Mouse (Mus musculus) megakaryocyte, embryonic 14.5 days (primary cell): ENCODE data around the gene Inpp5a. TPM values are rescaled to one million over a fixed set of nuclear protein-coding genes. Genes with fewer than 3 reads are reported as not detected.

Experiments used
- H3K27me3 ChIP-seq: replicated peaks from 2 replicates; pipeline ENCODE3; 2012; ENCODE audit warnings: inconsistent platforms
- H3K36me3 ChIP-seq: replicated peaks from 2 replicates; pipeline ENCODE3; 2012; ENCODE audit warnings: low read length, inconsistent platforms, mixed read lengths
- H3K4me1 ChIP-seq: 2 replicates; pipeline ENCODE4 v1.6.1; 2012; ENCODE audit warnings: inconsistent platforms
- H3K4me3 ChIP-seq: replicated peaks from 2 replicates; pipeline ENCODE3; 2012; ENCODE audit warnings: moderate library complexity, mild to moderate bottlenecking, inconsistent platforms
- H3K9me3 ChIP-seq: 2 replicates; pipeline ENCODE4 v1.6.1; 2012; ENCODE audit warnings: inconsistent platforms
- FLI1 ChIP-seq: IDR thresholded peaks from 2 replicates; pipeline ENCODE4 v1.6.1; 2012; ENCODE audit warnings: low read length, inconsistent platforms, mixed read lengths
- GATA1 ChIP-seq: IDR thresholded peaks from 3 replicates; pipeline ENCODE4 v1.6.1; 2012; ENCODE audit warnings: mixed read lengths, low read length, inconsistent platforms, borderline replicate concordance
- polyA plus RNA-seq: library from polyadenylated mRNA; stranded (reverse); fragments of >175 nt; gene quantifications from 2 replicates; pipeline ENCODE4 v1.2.3, GENCODE M21; 2012; ENCODE audit warnings: low replicate concordance; ENCODE audit not compliant: insufficient read depth

Gene Inpp5a
- 95.0 and 304 TPM in 2 replicates for polyA plus RNA-seq

DNA sequence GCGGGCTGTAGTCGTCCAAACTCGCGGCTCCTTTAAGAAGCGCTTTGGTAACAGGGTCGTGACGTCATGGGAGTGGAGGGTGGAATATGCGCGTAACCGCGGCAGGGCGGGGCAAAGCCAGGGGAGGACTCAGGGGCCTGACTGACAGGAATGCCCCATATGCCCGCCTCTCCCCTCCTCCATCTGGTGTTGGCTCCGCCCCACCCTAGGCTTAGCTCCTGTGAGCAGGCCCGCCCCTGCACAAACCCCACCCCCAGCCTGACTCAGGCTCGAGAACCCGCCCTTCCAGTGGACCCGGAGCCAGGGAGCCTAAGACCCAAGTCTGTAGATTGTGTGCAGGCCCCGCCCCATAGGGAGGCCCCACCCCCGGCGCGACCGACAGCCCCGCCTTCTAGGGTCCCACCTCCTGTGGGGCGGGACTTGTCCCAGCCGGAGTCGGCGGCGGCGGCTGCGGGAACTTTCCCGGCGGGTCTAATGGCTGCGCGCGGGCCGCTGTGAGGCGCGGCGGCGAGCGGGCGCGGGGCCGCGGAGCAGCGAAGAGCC is at the start of gene Inpp5a:
Inpp5a (plus strand) TSS at position 440 of the 543 bp plus-strand sequence.
- H3K27me3 ChIP-seq: no peaks in the 10 kb centered on the region
- H3K4me1 ChIP-seq: peaks cover 84% of the 10 kb centered on the region
- H3K9me3 ChIP-seq: no peaks in the 10 kb centered on the region
- H3K4me3 ChIP-seq: peak within 1 kb of the TSS; percentile 98
- TF ChIP-seq GATA1 (no peak), FLI1 (no peak)
- H3K36me3 ChIP-seq: peaks cover 36% of the 10 kb centered on the region

DNA sequence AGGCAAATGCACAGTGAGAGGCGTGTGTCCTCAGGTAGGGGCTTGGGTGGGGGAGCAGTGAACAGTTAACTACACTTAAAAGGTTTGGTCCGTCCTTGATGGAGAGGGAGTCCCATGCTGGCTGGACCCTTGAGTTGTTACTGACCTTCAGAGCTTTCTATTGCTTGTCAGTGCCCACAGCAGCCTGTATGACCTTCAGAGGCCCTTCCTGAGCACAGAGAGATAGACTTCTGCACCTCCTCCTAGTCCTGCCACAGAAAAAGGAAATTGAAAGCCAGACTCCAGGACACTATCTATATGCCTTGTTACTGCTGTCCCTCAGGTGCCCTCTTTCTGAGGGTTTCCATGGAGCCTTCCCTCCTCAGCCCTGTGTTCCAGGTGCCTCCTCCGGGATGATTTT is 49.7 kb upstream of the Inpp5a start:
- Histone ChIP-seq H3K4me3 (no peak overlapping the region), H3K27me3 (no peaks in the 10 kb centered on the region), H3K36me3 (peaks cover 7% of the 10 kb centered on the region), H3K9me3 (peaks cover 8% of the 10 kb centered on the region), H3K4me1 (peaks cover 52% of the 10 kb centered on the region)
- TF ChIP-seq GATA1: no peak
- no peak for TF ChIP-seq FLI1

DNA sequence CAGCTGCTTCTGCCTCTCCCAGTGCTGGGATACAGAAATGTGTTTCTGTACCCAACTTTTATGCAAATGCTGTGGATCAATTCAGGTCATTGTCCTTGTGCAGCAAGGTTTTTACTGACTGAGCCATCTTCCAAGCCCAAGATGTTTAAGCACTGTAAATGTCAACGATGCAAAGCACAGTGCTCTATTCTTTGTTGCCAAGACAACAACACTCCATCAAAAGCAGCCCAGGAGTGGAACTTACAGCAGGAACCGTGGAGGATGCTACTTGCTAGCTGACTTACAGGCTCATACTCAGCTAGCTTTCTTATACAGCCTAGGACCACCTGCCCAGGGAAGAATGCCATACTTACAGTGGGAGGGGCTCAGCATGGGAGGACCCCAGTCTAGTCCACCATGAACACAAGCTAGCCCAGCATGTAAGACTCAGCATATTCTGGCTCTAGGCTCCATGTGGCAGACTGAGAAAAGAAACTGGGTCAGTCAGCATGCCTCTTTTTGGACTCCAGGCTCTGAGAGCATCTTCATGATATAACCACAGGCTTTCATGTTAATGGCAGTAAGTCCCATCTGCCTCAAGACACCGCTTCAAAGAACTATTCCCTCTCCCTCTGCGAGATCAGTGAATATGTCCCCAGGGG is 47.8 kb upstream of the Inpp5a start:
- H3K4me3 ChIP-seq: no peak overlapping the region
- H3K4me1 ChIP-seq: peaks cover 60% of the 10 kb centered on the region
- peaks cover 2% of the 10 kb centered on the region for H3K27me3 ChIP-seq
- no peaks in the 10 kb centered on the region for H3K36me3 ChIP-seq
- no peaks in the 10 kb centered on the region for H3K9me3 ChIP-seq
- no peak for TF ChIP-seq FLI1
- TF ChIP-seq GATA1: no peak

DNA sequence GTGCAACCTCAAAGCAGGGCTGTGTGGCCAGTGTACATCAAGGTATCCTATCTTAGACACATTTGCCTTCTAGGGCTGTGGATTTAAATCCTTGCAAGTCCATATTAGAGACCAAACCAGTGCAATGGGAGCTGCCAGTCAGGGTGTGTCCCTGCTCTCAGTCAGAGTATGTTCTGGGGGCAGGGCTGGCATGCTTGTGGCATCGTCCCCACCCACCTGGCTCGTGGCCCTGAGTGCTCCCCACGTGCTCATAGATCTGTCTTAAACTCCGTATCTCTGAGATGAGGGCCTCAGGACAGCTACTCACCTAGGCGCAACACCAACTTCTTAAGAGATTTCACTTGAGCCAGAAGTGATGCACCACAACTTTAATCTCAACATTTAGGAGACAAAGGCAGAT is 46.1 kb upstream of the Inpp5a start:
- Histone ChIP-seq H3K4me1 (peaks cover 70% of the 10 kb centered on the region), H3K27me3 (peaks cover 2% of the 10 kb centered on the region), H3K4me3 (no peak overlapping the region), H3K36me3 (no peaks in the 10 kb centered on the region), H3K9me3 (no peaks in the 10 kb centered on the region)
- no peak for TF ChIP-seq FLI1
- no peak for TF ChIP-seq GATA1

DNA sequence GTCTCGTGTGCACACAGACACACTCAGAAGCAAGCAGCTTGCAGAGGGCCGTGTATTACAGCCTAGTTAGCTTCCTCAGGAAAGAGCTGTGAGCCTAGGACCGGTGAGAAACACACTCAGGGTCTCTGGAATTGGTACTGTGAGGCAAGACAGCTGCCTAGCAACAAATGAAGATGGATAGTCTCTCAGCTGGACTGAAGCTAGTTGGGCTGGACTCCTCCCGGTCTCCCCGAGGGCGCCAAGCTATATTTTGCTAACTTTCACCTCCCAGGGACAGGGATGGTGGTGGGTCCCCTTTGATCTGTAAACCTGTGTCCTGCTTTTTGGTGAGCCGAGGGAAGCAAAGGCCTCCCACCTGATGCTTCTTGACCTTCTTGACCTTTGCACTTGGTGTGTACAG is 41.9 kb upstream of the Inpp5a start:
- Histone ChIP-seq H3K9me3 (no peaks in the 10 kb centered on the region), H3K4me1 (peaks cover 68% of the 10 kb centered on the region), H3K36me3 (no peaks in the 10 kb centered on the region), H3K4me3 (no peak overlapping the region), H3K27me3 (peaks cover 2% of the 10 kb centered on the region)
- TF ChIP-seq FLI1 (no peak), GATA1 (no peak)

DNA sequence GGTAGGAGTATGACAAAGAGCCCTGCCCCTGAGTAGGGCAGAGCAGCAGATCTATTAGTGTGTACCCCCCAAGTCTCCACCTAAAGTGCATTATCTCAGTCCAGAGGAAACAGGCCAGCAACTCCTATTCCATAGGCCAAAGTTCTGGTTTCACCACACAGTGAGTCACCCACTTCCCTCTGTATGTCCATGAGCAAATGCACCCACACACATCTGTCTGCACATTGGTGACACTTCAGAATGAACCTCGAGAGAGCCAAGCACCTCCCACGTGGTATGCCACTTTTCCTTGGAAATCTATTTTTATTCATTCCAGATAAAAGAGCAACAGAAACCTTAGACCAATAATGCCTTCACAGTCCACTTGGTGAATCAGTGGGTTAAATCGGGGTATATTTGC is 38.3 kb upstream of the Inpp5a start:
- no peaks in the 10 kb centered on the region for H3K27me3 ChIP-seq
- H3K36me3 ChIP-seq: no peaks in the 10 kb centered on the region
- H3K4me1 ChIP-seq: peaks cover 80% of the 10 kb centered on the region
- no peaks in the 10 kb centered on the region for H3K9me3 ChIP-seq
- no peak for TF ChIP-seq FLI1
- no peak; the same call in 2 of the 3 replicates for TF ChIP-seq GATA1
- peak overlapping the region; percentile 12 for H3K4me3 ChIP-seq

DNA sequence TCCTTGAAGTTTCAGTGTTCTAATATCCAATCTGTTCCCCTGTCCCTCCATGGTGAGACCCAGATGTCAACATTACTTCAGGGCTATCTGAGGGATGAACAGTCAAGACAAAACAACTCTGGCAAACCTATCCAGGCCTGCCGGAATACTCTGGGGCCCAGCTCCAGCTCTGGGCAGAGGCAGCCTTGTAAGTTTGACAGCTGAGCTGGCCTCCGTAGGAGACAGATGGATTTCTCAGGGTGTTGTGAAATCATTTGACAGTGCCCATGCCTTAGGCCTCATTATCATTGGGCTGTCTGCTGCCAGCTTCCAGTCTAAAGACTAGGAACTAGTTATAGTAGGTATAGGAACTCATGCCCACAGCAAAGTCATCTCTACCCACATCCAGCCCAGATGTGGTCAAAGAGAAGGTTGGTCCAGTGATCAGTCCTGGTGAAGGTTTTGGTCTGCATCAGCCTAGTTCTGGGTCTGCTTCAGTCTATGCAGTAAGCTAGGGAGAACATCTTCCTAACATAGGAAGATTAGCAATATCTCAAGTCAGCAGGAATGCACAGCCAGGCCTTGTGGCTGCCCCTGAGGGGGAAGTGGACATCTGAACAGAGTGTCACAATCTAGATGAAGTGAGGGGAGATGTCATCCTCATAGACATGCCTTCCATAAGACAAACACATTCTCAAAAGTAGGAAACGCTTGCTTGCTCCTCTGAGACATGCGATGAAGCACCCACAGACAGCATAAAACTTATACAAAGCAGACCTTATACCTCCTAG is 34.4 kb upstream of the Inpp5a start:
- Histone ChIP-seq H3K27me3 (no peaks in the 10 kb centered on the region), H3K4me3 (peak overlapping the region; percentile 1), H3K9me3 (no peaks in the 10 kb centered on the region), H3K4me1 (peaks cover 96% of the 10 kb centered on the region), H3K36me3 (no peaks in the 10 kb centered on the region)
- no peak for TF ChIP-seq GATA1
- no peak for TF ChIP-seq FLI1

DNA sequence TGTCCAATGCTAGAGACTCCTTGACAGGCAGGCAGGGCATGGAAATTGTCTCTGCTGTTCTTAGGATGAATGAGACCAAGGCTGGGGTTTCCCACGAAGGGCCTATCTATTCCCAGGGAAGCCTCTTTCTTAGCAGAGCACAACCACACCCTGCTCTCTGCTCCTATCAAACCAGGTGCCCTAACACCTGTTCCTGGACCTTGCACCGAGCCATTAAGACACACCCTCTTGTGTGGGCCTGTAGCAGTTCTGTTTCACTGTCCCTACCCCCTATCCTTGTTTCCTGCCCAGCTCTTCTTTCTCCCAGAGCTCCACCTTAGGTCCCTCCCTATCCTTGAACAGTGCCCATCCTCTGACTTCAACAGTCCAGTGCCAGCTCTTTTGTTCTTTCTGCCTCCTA is 31.9 kb upstream of the Inpp5a start:
- no peak for TF ChIP-seq GATA1
- no peak for TF ChIP-seq FLI1
- Histone ChIP-seq H3K4me3 (no peak overlapping the region), H3K9me3 (no peaks in the 10 kb centered on the region), H3K27me3 (no peaks in the 10 kb centered on the region), H3K36me3 (no peaks in the 10 kb centered on the region), H3K4me1 (peaks cover 96% of the 10 kb centered on the region)

DNA sequence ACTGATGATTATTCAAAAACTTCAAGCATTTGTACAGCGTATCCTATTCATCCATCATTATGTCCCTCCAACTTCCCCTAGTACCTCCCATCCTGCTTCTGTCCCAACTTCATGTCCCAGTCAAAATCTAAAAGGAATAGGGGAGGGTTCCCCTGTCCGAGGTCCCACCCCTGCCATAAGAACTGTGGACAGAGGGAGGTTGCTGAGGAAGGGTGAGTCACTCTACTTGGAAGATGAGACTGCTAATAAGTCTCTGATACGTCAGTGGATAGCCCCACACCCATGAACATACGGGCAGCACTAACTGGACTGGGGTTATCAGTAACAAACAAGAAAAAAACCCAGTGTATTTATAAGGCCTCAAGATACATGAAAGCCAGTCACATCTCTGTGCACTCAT is 29.0 kb upstream of the Inpp5a start:
- no peak for TF ChIP-seq FLI1
- no peak for TF ChIP-seq GATA1
- peaks cover 96% of the 10 kb centered on the region for H3K4me1 ChIP-seq
- no peaks in the 10 kb centered on the region for H3K27me3 ChIP-seq
- H3K9me3 ChIP-seq: no peaks in the 10 kb centered on the region
- H3K4me3 ChIP-seq: no peak overlapping the region
- no peaks in the 10 kb centered on the region for H3K36me3 ChIP-seq
